Mouse (Mus musculus): ENCODE measurements around the gene Rbl2.

DNA sequence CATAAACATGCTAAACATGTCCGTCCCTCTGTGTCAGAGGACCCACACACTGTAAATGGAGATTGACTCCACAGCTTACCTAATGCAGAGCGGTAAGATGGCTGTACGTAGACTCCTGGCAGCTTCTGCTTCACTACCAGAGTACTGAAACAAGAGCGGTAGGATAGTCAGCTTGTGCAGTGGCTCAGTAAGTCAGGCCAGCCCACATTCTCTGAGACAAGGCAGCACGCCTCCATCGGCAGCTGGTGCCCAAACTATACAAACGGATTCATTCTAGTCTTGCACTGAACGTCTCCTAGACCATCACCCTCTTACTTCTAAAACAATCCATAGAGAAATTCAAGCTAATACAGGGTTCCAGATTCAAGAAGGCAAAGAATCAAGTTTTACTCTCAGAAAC, 56.9 kb downstream of the Rbl2 start:
- TF ChIP-seq POLR2A (IDR thresholded peaks at IDR 0.05; ENCODE audit: borderline replicate concordance, extremely low read depth, low read depth, low read length) = no peak
- no peak for TF ChIP-seq CTCF (IDR thresholded peaks at IDR 0.05; ENCODE audit: insufficient read depth, low read length)

Data from lung, adult 2 months (tissue).